Mouse (Mus musculus) forebrain, embryonic 10.5 days (tissue): Measurements from ENCODE around the gene Zmym1. TPM values are rescaled to one million over a fixed set of nuclear protein-coding genes. Genes with fewer than 3 reads are reported as not detected.

ENCODE experiments used
- DNase-seq: peaks from one replicate; pipeline ENCODE4 v3.0.0-alpha.2; 2017; ENCODE audit warnings: low spot score; ENCODE audit errors: extremely low spot score
- H3K27ac ChIP-seq: fragments of 300-500 bp; sonication (generic); 2 replicates; pipeline ENCODE4 v1.5.1; 2016; ENCODE audit warnings: mild to moderate bottlenecking
- H3K27me3 ChIP-seq: fragments of 300-500 bp; sonication (generic); 2 replicates; pipeline ENCODE4 v1.6.1; 2016; ENCODE audit warnings: mild to moderate bottlenecking; ENCODE audit not compliant: poor library complexity, severe bottlenecking
- H3K36me3 ChIP-seq: fragments of 300-500 bp; sonication (generic); replicated peaks from 2 replicates; pipeline ENCODE4 v1.6.1; 2016; ENCODE audit warnings: mild to moderate bottlenecking, moderate library complexity
- H3K4me1 ChIP-seq: fragments of 300-500 bp; sonication (generic); 2 replicates; pipeline ENCODE4 v1.6.1; 2016
- H3K4me3 ChIP-seq: fragments of 300-500 bp; sonication (generic); 2 replicates; pipeline ENCODE4 v1.5.1; 2016; ENCODE audit warnings: mild to moderate bottlenecking, moderate library complexity
- H3K9me3 ChIP-seq: fragments of 300-500 bp; sonication (generic); 2 replicates; pipeline ENCODE4 v1.6.1; 2016; ENCODE audit warnings: mild to moderate bottlenecking, moderate library complexity
- WGBS: fragments of 180-500 bp; shearing (Covaris S2); methylation state at CpG from one replicate; pipeline ENCODE4 v1.1.7; 2016; 5-methylcytosine and 5-hydroxymethylcytosine counted together
- polyA plus RNA-seq: library from polyadenylated mRNA; unstranded; fragments of >200 nt; fragmentation: Nextera tagmentation; extraction: Ambion mirVana; gene quantifications from 2 replicates; pipeline ENCODE4 v1.2.1, GENCODE M21; 2016

Zmym1 gene
- polyA plus RNA-seq, 1 experiment from 2014 or later: 39.4 TPM

GRCm38 (mm10) chr4:127053071-127053470, 7.9 kb downstream of the Zmym1 start:
- Histone ChIP-seq H3K4me1 (no peaks in the 10 kb centered on the region), H3K27ac (no peak overlapping the region), H3K4me3 (no peak overlapping the region), H3K9me3 (no peaks in the 10 kb centered on the region), H3K36me3 (peaks cover 96% of the 10 kb centered on the region), H3K27me3 (no peaks in the 10 kb centered on the region)
- 90% methylated on average over 5 of the region's 5 CpGs for WGBS
- DNase-seq: no peak

GRCm38 (mm10) chr4:127051121-127051520, 9.8 kb downstream of the Zmym1 start:
- 90% methylated on average over 8 of the region's 8 CpGs for WGBS
- no peaks in the 10 kb centered on the region for H3K4me1 ChIP-seq
- no peaks in the 10 kb centered on the region for H3K9me3 ChIP-seq
- H3K27ac ChIP-seq: no peak overlapping the region
- peaks cover 97% of the 10 kb centered on the region for H3K36me3 ChIP-seq
- no peaks in the 10 kb centered on the region for H3K27me3 ChIP-seq
- H3K4me3 ChIP-seq: no peak overlapping the region
- no peak for DNase-seq

GRCm38 (mm10) chr4:127043540-127043939, 17.4 kb downstream of the Zmym1 start:
- DNase-seq: no peak
- Histone ChIP-seq H3K27me3 (no peaks in the 10 kb centered on the region), H3K4me1 (no peaks in the 10 kb centered on the region), H3K36me3 (peaks cover 97% of the 10 kb centered on the region), H3K27ac (no peak overlapping the region), H3K9me3 (no peaks in the 10 kb centered on the region), H3K4me3 (no peak overlapping the region)
- WGBS: 90% methylated on average over 4 of the region's 4 CpGs

- 80% methylated on average over 3 of the region's 3 CpGs for WGBS
- DNase-seq: no peak
- Histone ChIP-seq H3K4me3 (no peak overlapping the region), H3K27ac (no peak overlapping the region), H3K36me3 (peaks cover 97% of the 10 kb centered on the region), H3K4me1 (no peaks in the 10 kb centered on the region), H3K27me3 (no peaks in the 10 kb centered on the region), H3K9me3 (no peaks in the 10 kb centered on the region)
Measured at GRCm38 (mm10) chr4:127039871-127040483, 21.0 kb downstream of the Zmym1 start.

GRCm38 (mm10) chr4:127038828-127039349, 22.1 kb downstream of the Zmym1 start:
- H3K27ac ChIP-seq: no peak overlapping the region
- DNase-seq: no peak
- H3K27me3 ChIP-seq: no peaks in the 10 kb centered on the region
- 89% methylated on average over 3 of the region's 3 CpGs for WGBS
- H3K4me3 ChIP-seq: no peak overlapping the region
- H3K9me3 ChIP-seq: no peaks in the 10 kb centered on the region
- no peaks in the 10 kb centered on the region for H3K4me1 ChIP-seq
- H3K36me3 ChIP-seq: peaks cover 97% of the 10 kb centered on the region

GRCm38 (mm10) chr4:127037908-127038827, 22.8 kb downstream of the Zmym1 start:
- no peak overlapping the region for H3K4me3 ChIP-seq
- H3K4me1 ChIP-seq: no peaks in the 10 kb centered on the region
- H3K9me3 ChIP-seq: no peaks in the 10 kb centered on the region
- H3K27ac ChIP-seq: no peak overlapping the region
- 90% methylated on average over 8 of the region's 8 CpGs for WGBS
- H3K27me3 ChIP-seq: no peaks in the 10 kb centered on the region
- H3K36me3 ChIP-seq: peaks cover 97% of the 10 kb centered on the region
- no peak for DNase-seq

GRCm38 (mm10) chr4:127037158-127037557, 23.8 kb downstream of the Zmym1 start:
- H3K27me3 ChIP-seq: no peaks in the 10 kb centered on the region
- H3K27ac ChIP-seq: no peak overlapping the region
- no peak for DNase-seq
- H3K36me3 ChIP-seq: peaks cover 99% of the 10 kb centered on the region
- H3K4me3 ChIP-seq: no peak overlapping the region
- WGBS: 93% methylated on average over 3 of the region's 3 CpGs
- H3K9me3 ChIP-seq: no peaks in the 10 kb centered on the region
- no peaks in the 10 kb centered on the region for H3K4me1 ChIP-seq

- H3K9me3 ChIP-seq: no peaks in the 10 kb centered on the region
- H3K4me1 ChIP-seq: peaks cover 33% of the 10 kb centered on the region
- H3K36me3 ChIP-seq: peaks cover 100% of the 10 kb centered on the region
- H3K4me3 ChIP-seq: no peak overlapping the region
- H3K27me3 ChIP-seq: no peaks in the 10 kb centered on the region
- no peak for DNase-seq
- no peak overlapping the region for H3K27ac ChIP-seq
- WGBS: 77% methylated on average over 4 of the region's 4 CpGs
Measured at GRCm38 (mm10) chr4:127027228-127028190, 33.4 kb downstream of the Zmym1 start.

- Histone ChIP-seq H3K27ac (no peak overlapping the region), H3K27me3 (no peaks in the 10 kb centered on the region), H3K4me1 (peaks cover 33% of the 10 kb centered on the region), H3K36me3 (peaks cover 100% of the 10 kb centered on the region), H3K9me3 (no peaks in the 10 kb centered on the region), H3K4me3 (0 out of 2 replicates have a peak overlapping the region, but pooled peaks have one; percentile 6)
- 93% methylated on average over 4 of the region's 4 CpGs for WGBS
- no peak for DNase-seq
Measured at GRCm38 (mm10) chr4:127026826-127027225, 34.1 kb downstream of the Zmym1 start.

GRCm38 (mm10) chr4:127024240-127024639, 36.7 kb downstream of the Zmym1 start:
- Histone ChIP-seq H3K27me3 (no peaks in the 10 kb centered on the region), H3K4me1 (peaks cover 38% of the 10 kb centered on the region), H3K36me3 (peaks cover 75% of the 10 kb centered on the region), H3K27ac (no peak overlapping the region), H3K9me3 (no peaks in the 10 kb centered on the region), H3K4me3 (peak overlapping the region; percentile 100)
- WGBS: 68% methylated on average over 1 of the region's 1 CpGs
- DNase-seq: no peak

- 10% methylated on average over 9 of the region's 9 CpGs for WGBS
- H3K9me3 ChIP-seq: no peaks in the 10 kb centered on the region
- H3K27me3 ChIP-seq: no peaks in the 10 kb centered on the region
- peak overlapping the region; percentile 100 for H3K4me3 ChIP-seq
- peaks cover 38% of the 10 kb centered on the region for H3K4me1 ChIP-seq
- DNase-seq: no peak
- H3K36me3 ChIP-seq: peaks cover 65% of the 10 kb centered on the region
- peak overlapping the region; percentile 100; the same call in 1 of the 2 replicates for H3K27ac ChIP-seq
Measured at GRCm38 (mm10) chr4:127023201-127023600, 37.8 kb downstream of the Zmym1 start.

- H3K27ac ChIP-seq: peak overlapping the region; percentile 100
- H3K36me3 ChIP-seq: peaks cover 54% of the 10 kb centered on the region
- DNase-seq: peak; percentile 87
- H3K4me1 ChIP-seq: peaks cover 36% of the 10 kb centered on the region
- H3K27me3 ChIP-seq: no peaks in the 10 kb centered on the region
- H3K4me3 ChIP-seq: peak overlapping the region; percentile 100
- H3K9me3 ChIP-seq: no peaks in the 10 kb centered on the region
- under 1% methylated on average over 53 of the region's 53 CpGs for WGBS
Measured at GRCm38 (mm10) chr4:127021989-127022626, 38.8 kb downstream of the Zmym1 start.
